Mouse (Mus musculus) midbrain, embryonic 16.5 days (tissue): ENCODE data around the gene Scgb2b27. TPM values are rescaled to one million over a fixed set of nuclear protein-coding genes. Genes with fewer than 3 reads are reported as not detected.
"Not testable (repeated sequence)": the region's sequence is repeated elsewhere in the genome, so short reads cannot be mapped to it uniquely, and the experiment has no call there.

Experiments
- ATAC-seq: fragments of 200-750 bp; cut with Nextera tagmentation; 2 replicates; pipeline ENCODE4 v1.8.0; 2017; ENCODE audit warnings: moderate TSS enrichment
- H3K27ac ChIP-seq: fragments of 300-500 bp; sonication (generic); 2 replicates; pipeline ENCODE4 v1.5.1; 2014; ENCODE audit warnings: mild to moderate bottlenecking, low read length, mixed read lengths
- H3K27me3 ChIP-seq: fragments of 300-500 bp; sonication (generic); 2 replicates; pipeline ENCODE4 v1.6.1; 2014; ENCODE audit warnings: low read depth, low read length, mixed read lengths; ENCODE audit not compliant: control insufficient read depth, insufficient read depth
- H3K36me3 ChIP-seq: fragments of 300-500 bp; sonication (generic); 2 replicates; pipeline ENCODE4 v1.6.1; 2014; ENCODE audit warnings: mild to moderate bottlenecking, low read length, moderate library complexity, mixed read lengths; ENCODE audit not compliant: control insufficient read depth, insufficient read depth
- H3K4me1 ChIP-seq: fragments of 300-500 bp; sonication (generic); 2 replicates; pipeline ENCODE4 v1.6.1; 2014; ENCODE audit warnings: mild to moderate bottlenecking, low read length, mixed read lengths; ENCODE audit not compliant: control insufficient read depth, insufficient read depth
- H3K4me2 ChIP-seq: fragments of 300-500 bp; sonication (generic); 2 replicates; pipeline ENCODE4 v1.6.1; 2014; ENCODE audit warnings: mild to moderate bottlenecking, low read length, mixed read lengths
- H3K4me3 ChIP-seq: fragments of 300-500 bp; sonication (generic); 2 replicates; pipeline ENCODE4 v1.5.1; 2014; ENCODE audit warnings: low read depth, mild to moderate bottlenecking, low read length, moderate library complexity, mixed read lengths
- H3K9ac ChIP-seq: fragments of 300-500 bp; sonication (generic); 2 replicates; pipeline ENCODE4 v1.6.1; 2014; ENCODE audit warnings: low read depth, low read length, mixed read lengths
- H3K9me3 ChIP-seq: fragments of 300-500 bp; sonication (generic); replicated peaks from 2 replicates; pipeline ENCODE4 v1.6.1; 2014; ENCODE audit warnings: mild to moderate bottlenecking, low read length, mixed read lengths; ENCODE audit not compliant: control insufficient read depth, poor library complexity, severe bottlenecking
- WGBS: fragments of 180-500 bp; shearing (Covaris S2); extraction: QIAGEN DNeasy Blood & Tissue Kit; methylation state at CpG from one replicate; pipeline ENCODE4 v1.1.7; 2014; 5-methylcytosine and 5-hydroxymethylcytosine counted together
- polyA plus RNA-seq: library from polyadenylated mRNA; unstranded; fragments of >200 nt; fragmentation: Nextera tagmentation; extraction: Ambion mirVana; gene quantifications from 2 replicates; pipeline ENCODE4 v1.2.1, GENCODE M21; 2015

Scgb2b27 gene
- polyA plus RNA-seq, result not detected in 2 replicates

DNA sequence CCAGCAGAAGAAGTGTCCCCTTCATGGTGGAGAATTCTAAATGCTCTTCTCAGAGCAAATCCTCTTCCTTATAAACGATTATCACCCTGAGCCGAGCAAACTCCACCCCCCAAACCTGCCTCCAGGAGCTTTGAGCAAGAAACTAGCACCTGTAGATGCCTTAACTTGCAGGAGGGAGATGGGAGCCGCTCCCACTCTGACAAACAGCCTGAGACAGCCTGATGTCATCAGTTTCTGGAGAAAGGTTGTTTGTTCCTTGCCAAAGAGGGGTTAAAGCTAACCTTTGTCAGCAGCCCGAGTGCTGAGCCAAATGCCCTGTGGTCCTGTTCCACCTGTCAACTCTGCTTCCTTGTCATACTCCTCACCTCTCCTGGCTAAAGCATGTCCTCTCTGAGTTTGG, at the start of gene Scgb2b27:
TSS of gene Scgb2b27 (minus strand) at position 101 of the 400 bp plus-strand sequence.
- Histone ChIP-seq H3K27me3 (no peaks in the 10 kb centered on the region), H3K4me3 (no peak within 1 kb of the TSS), H3K4me2 (no peak within 1 kb of the TSS), H3K27ac (no peak within 1 kb of the TSS), H3K36me3 (no peaks in the 10 kb centered on the region), H3K9ac (no peak within 1 kb of the TSS), H3K9me3 (peaks cover 22% of the 10 kb centered on the region), H3K4me1 (no peaks in the 10 kb centered on the region)
- 81% methylated on average over 4 of the region's 4 CpGs for WGBS
- no peak for ATAC-seq

DNA sequence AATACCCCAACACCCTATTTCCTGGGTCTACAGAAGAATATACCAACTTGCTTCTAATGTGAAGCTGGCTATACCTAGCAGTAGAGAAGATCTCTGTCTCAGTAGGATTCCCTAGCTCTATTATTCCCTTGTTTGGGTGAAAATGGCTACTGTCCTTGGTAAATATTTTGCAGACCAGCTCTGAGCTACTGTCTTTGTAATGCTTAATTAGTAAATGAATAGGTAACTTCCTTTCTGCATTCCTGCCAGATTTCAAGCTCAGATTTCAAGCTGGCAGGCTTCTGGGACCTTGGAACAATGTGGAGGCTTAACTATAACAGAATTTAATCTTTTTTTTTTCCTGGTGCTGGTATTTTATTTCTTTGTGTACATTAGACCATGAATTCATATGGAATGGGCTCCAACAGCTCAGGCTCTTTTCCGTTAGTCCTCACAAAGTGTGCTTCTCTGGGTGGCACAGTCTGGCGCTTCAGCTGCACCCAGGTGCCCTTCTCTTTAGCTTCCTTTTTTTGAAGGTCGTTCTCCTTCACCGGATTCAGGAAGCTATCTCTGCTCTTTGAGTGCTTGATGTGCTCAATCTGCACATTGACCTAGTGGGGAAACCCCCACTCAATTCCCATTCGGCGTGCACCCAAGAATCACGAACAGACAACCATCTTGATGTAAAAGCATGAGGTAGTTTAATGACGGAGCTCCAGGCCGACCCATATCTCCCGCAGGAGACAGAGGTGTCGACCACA, 22.5 kb upstream of the Scgb2b27 start:
- H3K27me3 ChIP-seq, H3K4me2 ChIP-seq, H3K4me1 ChIP-seq, H3K27ac ChIP-seq, H3K36me3 ChIP-seq, ATAC-seq, H3K4me3 ChIP-seq, H3K9ac ChIP-seq: not testable (repeated sequence)
- H3K9me3 ChIP-seq, result peaks cover 14% of the 10 kb centered on the region
- 87% methylated on average over 11 of the region's 11 CpGs for WGBS

DNA sequence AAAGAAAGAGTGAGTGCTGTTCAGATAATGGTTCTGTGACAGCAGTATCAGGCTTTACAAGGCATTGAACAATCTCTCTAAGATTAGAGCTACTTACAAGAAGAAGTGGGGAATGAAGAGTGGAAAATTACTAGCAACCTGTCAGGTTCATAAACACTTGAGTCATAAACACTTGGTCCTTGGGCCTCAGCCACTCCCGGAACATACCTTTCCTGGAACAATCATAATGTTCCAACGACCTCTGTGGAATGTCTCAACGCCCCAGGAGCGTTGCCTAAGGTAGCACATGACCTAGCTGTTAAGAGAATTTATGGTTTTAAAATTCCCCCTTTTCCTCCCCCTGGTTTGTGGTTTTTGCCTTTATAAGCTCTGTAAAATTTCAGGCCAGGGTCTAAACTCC, 20.8 kb upstream of the Scgb2b27 start:
- H3K4me3 ChIP-seq, H3K27me3 ChIP-seq, H3K27ac ChIP-seq, H3K4me2 ChIP-seq, H3K36me3 ChIP-seq, H3K4me1 ChIP-seq, ATAC-seq, H3K9ac ChIP-seq: not testable (repeated sequence)
- H3K9me3 ChIP-seq, result peaks cover 15% of the 10 kb centered on the region
- WGBS, result 87% methylated on average over 2 of the region's 4 CpGs

DNA sequence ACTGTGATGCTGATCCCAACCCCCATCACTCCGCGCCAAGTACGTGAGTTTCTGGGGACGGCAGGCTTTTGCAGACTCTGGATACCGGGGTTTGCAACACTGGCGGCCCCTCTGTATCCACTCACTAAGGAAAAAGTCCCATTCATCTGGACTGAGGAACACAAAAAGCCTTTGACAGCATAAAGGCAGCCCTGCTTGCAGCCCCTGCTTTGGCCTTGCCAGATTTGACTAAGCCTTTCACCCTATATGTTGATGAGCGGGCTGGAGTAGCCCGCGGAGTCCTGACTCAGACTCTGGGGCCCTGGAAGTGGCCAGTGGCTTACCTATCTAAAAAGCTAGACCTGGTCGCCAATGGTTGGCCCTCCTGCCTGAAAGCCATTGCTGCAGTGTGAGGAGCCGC, 16.3 kb upstream of the Scgb2b27 start:
- Histone ChIP-seq H3K27me3 (no peaks in the 10 kb centered on the region), H3K4me3 (no peak overlapping the region), H3K27ac (no peak overlapping the region), H3K4me2 (no peak overlapping the region), H3K9ac (no peak overlapping the region), H3K9me3 (peaks cover 23% of the 10 kb centered on the region), H3K36me3 (no peaks in the 10 kb centered on the region), H3K4me1 (no peaks in the 10 kb centered on the region)
- no peak for ATAC-seq
- 93% methylated on average over 11 of the region's 11 CpGs for WGBS

DNA sequence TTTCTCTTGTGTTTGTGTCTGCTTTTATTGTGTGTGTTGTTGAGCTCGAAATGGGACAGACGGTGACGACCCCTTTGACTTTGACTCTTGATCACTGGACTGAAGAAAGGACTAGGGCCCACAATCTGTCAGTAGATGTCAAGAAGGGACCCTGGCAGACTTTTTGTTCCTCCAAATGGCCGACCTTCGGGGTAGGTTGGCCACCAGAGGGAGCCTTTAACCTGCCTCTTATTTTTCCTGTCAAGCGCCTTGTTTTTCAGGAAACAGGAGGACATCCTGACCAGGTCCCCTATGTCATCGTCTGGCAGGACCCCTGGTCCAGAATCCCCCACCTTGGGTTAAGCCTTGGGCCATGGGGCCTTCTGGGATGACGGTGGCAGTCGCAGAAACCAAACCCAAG, 13.5 kb upstream of the Scgb2b27 start:
- H3K4me1 ChIP-seq, H3K36me3 ChIP-seq, H3K27me3 ChIP-seq, H3K4me2 ChIP-seq, H3K27ac ChIP-seq, H3K4me3 ChIP-seq, H3K9ac ChIP-seq, ATAC-seq: not testable (repeated sequence)
- peaks cover 20% of the 10 kb centered on the region for H3K9me3 ChIP-seq
- WGBS, result 88% methylated on average over 9 of the region's 9 CpGs

DNA sequence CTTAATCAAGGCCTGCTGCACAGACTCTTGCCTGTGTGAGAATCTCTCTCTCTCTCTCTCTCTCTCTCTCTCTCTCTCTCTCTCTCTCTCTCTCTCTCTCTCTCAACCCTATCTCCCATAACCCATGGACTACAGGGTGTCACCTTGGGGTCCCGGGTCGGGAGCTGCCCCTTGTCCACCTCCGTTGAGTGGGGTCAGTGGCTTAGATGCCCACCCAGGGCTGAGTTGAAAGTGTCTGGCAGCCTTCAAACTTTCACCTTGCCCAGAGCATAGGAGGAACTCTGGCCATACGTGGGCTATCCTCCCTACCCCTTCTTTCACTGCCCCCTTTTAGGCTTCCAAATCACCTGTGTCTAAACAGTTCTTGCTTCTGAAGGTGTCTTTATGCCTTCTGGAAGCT, 11.9 kb upstream of the Scgb2b27 start:
- Histone ChIP-seq H3K9me3 (peaks cover 12% of the 10 kb centered on the region; the same call in 1 of the 2 replicates), H3K27me3 (no peaks in the 10 kb centered on the region), H3K27ac (no peak overlapping the region), H3K4me2 (no peak overlapping the region), H3K4me3 (no peak overlapping the region), H3K4me1 (no peaks in the 10 kb centered on the region), H3K9ac (no peak overlapping the region), H3K36me3 (no peaks in the 10 kb centered on the region)
- no peak for ATAC-seq
- 82% methylated on average over 4 of the region's 4 CpGs for WGBS

DNA sequence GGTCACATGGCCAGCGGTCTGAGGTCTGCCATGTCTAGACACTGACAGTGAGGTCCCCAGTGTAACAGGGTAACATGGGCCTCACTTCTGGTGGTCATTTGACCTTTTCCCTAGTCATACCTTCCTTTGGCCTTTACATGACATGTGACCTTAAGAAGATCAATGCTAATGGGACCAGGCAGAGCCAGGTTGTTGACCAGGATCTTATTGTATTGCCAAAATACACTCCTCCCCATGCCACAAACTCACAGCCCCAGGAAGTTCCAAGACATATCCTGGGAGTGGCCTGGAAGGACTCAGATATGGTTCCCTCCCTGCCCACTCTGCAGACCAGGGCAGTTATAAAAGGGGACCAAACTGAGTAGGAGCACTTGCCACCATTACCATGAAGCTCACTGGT, 7.4 kb upstream of the Scgb2b27 start, which contains the start of gene Scgb1b27:
TSS of gene Scgb1b27 (plus strand) at position 301 of the 400 bp plus-strand sequence.
- 100% methylated on average over 1 of the region's 1 CpGs for WGBS
- H3K4me3 ChIP-seq, H3K27ac ChIP-seq, H3K4me2 ChIP-seq, H3K9ac ChIP-seq, H3K27me3 ChIP-seq, H3K36me3 ChIP-seq, H3K9me3 ChIP-seq, H3K4me1 ChIP-seq, ATAC-seq: not testable (repeated sequence)

DNA sequence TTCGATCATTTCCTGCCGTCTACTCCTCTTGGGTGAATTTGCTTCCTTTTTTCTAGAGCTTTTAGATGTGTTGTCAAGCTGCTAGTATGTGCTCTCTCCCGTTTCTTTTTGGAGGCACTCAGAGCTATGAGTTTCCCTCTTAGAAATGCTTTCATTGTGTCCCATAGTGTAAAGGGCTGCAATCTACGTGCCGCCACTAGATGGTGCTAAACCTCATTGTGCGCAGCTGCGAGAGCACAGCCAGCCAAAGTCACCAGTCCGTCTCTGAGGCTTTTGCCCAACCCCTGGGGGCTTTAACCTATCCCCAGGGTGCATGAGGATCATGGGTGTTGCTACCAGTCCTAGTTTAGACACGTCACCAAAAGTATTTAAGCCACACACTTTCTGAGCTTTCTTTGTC, 31.5 kb downstream of the Scgb2b27 start:
- not testable (repeated sequence) for H3K9ac ChIP-seq, H3K27ac ChIP-seq, H3K4me3 ChIP-seq, ATAC-seq, H3K36me3 ChIP-seq, H3K4me1 ChIP-seq, H3K4me2 ChIP-seq, H3K27me3 ChIP-seq
- H3K9me3 ChIP-seq, result peaks cover 15% of the 10 kb centered on the region
- 29% methylated on average over 8 of the region's 9 CpGs for WGBS
